Mouse (Mus musculus): ENCODE measurements at regions not wholly inside any gene's neighbourhood (a gene's known extent, or its start where the extent isn't known, plus 50 kb on each side); places are given as distances from the start of the nearest gene placed in this dataset.

- no peak for ATAC-seq (replicated peaks; ENCODE audit: insufficient number of reproducible peaks, low FRiP score, low TSS enrichment, poor library complexity, severe bottlenecking)
These were observed 67.4 kb downstream of the Avpr1a start for GRCm38 (mm10) chr10:122515698-122516097.

GRCm38 (mm10) chr10:122519274-122519790 is 71.0 kb downstream of the Avpr1a start:
- no peak for ATAC-seq (replicated peaks; ENCODE audit: insufficient number of reproducible peaks, low FRiP score, low TSS enrichment, poor library complexity, severe bottlenecking)

GRCm38 (mm10) chr10:122519981-122520380 is 71.7 kb downstream of the Avpr1a start:
- ATAC-seq (replicated peaks; ENCODE audit: insufficient number of reproducible peaks, low FRiP score, low TSS enrichment, poor library complexity, severe bottlenecking) = no peak

GRCm38 (mm10) chr10:122522631-122523030 is 74.3 kb downstream of the Avpr1a start:
- no peak for ATAC-seq (replicated peaks; ENCODE audit: insufficient number of reproducible peaks, low FRiP score, low TSS enrichment, poor library complexity, severe bottlenecking)

- ATAC-seq (replicated peaks; ENCODE audit: insufficient number of reproducible peaks, low FRiP score, low TSS enrichment, poor library complexity, severe bottlenecking) = no peak
These were observed 77.1 kb downstream of the Avpr1a start for GRCm38 (mm10) chr10:122525360-122525759.

- ATAC-seq (replicated peaks; ENCODE audit: insufficient number of reproducible peaks, low FRiP score, low TSS enrichment, poor library complexity, severe bottlenecking) = no peak
These were observed 77.5 kb downstream of the Avpr1a start for GRCm38 (mm10) chr10:122525807-122526206.

GRCm38 (mm10) chr10:122528222-122528621 is 79.9 kb downstream of the Avpr1a start:
- no peak for ATAC-seq (replicated peaks; ENCODE audit: insufficient number of reproducible peaks, low FRiP score, low TSS enrichment, poor library complexity, severe bottlenecking)

- ATAC-seq (replicated peaks; ENCODE audit: insufficient number of reproducible peaks, low FRiP score, low TSS enrichment, poor library complexity, severe bottlenecking) = no peak
These were observed 80.8 kb downstream of the Avpr1a start for GRCm38 (mm10) chr10:122528973-122529703.

GRCm38 (mm10) chr10:122534714-122535113 is 86.4 kb downstream of the Avpr1a start:
- ATAC-seq (replicated peaks; ENCODE audit: insufficient number of reproducible peaks, low FRiP score, low TSS enrichment, poor library complexity, severe bottlenecking) = no peak

- ATAC-seq (replicated peaks; ENCODE audit: insufficient number of reproducible peaks, low FRiP score, low TSS enrichment, poor library complexity, severe bottlenecking) = no peak
These were observed 86.8 kb downstream of the Avpr1a start for GRCm38 (mm10) chr10:122535137-122535536.

- no peak for ATAC-seq (replicated peaks; ENCODE audit: insufficient number of reproducible peaks, low FRiP score, low TSS enrichment, poor library complexity, severe bottlenecking)
These were observed 91.4 kb downstream of the Avpr1a start for GRCm38 (mm10) chr10:122539655-122540054.

- no peak for ATAC-seq (replicated peaks; ENCODE audit: insufficient number of reproducible peaks, low FRiP score, low TSS enrichment, poor library complexity, severe bottlenecking)
These were observed 94.3 kb downstream of the Avpr1a start for GRCm38 (mm10) chr10:122542573-122542972.

GRCm38 (mm10) chr10:122544096-122544720 is 95.9 kb downstream of the Avpr1a start:
- ATAC-seq (replicated peaks; ENCODE audit: insufficient number of reproducible peaks, low FRiP score, low TSS enrichment, poor library complexity, severe bottlenecking) = no peak

GRCm38 (mm10) chr10:122545029-122545428 is 96.7 kb downstream of the Avpr1a start:
- ATAC-seq (replicated peaks; ENCODE audit: insufficient number of reproducible peaks, low FRiP score, low TSS enrichment, poor library complexity, severe bottlenecking) = no peak

- no peak for ATAC-seq (replicated peaks; ENCODE audit: insufficient number of reproducible peaks, low FRiP score, low TSS enrichment, poor library complexity, severe bottlenecking)
These were observed 103.3 kb downstream of the Avpr1a start for GRCm38 (mm10) chr10:122551586-122551985.

GRCm38 (mm10) chr10:122553124-122553822 is 105.0 kb downstream of the Avpr1a start:
- ATAC-seq (replicated peaks; ENCODE audit: insufficient number of reproducible peaks, low FRiP score, low TSS enrichment, poor library complexity, severe bottlenecking) = peak; percentile 70

- no peak for ATAC-seq (replicated peaks; ENCODE audit: insufficient number of reproducible peaks, low FRiP score, low TSS enrichment, poor library complexity, severe bottlenecking)
These were observed 105.6 kb downstream of the Avpr1a start for GRCm38 (mm10) chr10:122553851-122554250.

GRCm38 (mm10) chr10:122558660-122559059 is 110.4 kb downstream of the Avpr1a start:
- ATAC-seq (replicated peaks; ENCODE audit: insufficient number of reproducible peaks, low FRiP score, low TSS enrichment, poor library complexity, severe bottlenecking) = no peak

GRCm38 (mm10) chr10:122560001-122560695 is 111.8 kb downstream of the Avpr1a start:
- 0 out of 2 replicates have a peak, but pooled peaks have one; percentile 47 for ATAC-seq (replicated peaks; ENCODE audit: insufficient number of reproducible peaks, low FRiP score, low TSS enrichment, poor library complexity, severe bottlenecking)
